Mouse (Mus musculus) Patski (cell line): ENCODE measurements around the gene Cacng4. TPM values are rescaled to one million over a fixed set of nuclear protein-coding genes. Genes with fewer than 3 reads are reported as not detected.

Experiments used
- ATAC-seq: fragments of 100-300 bp; one replicate; pipeline ENCODE4 v1.8.0; 2021
- CTCF ChIA-PET: fragments of 350-600 bp; sonication (Branson Sonifier 250); formaldehyde crosslinking; loops from one replicate; lab custom pipeline; 2022; ENCODE audit warnings: inconsistent platforms; lab: Charles Lee
- POLR2A ChIA-PET: fragments of 350-600 bp; sonication (Branson Sonifier 250); formaldehyde crosslinking; loops from one replicate; lab custom pipeline; 2022; ENCODE audit warnings: antibody characterized with exemption, inconsistent platforms; lab: Charles Lee
- DNase-seq: peaks from one replicate; pipeline ENCODE4 v3.0.0-alpha.2; 2011; ENCODE audit warnings: low read depth, low spot score
- H3K27me3 ChIP-seq: fragments of 371-371 bp; one replicate; pipeline ENCODE4 v1.5.1; 2021
- CTCF ChIP-seq: fragments of 100-300 bp; IDR thresholded peaks from one replicate; pipeline ENCODE4 v1.5.1; 2021
- in situ Hi-C: fragments of 300-500 bp; cut with MboI; formaldehyde crosslinking; loops from 3 replicates; pipeline ENCODE4 v1.11.1; 2018; ENCODE audit warnings: low pct_unique_long_range_greater_than_20kb, mixed read lengths
- polyA plus RNA-seq: library from polyadenylated mRNA; unstranded; gene quantifications from one replicate; pipeline ENCODE4 v1.2.3, GENCODE M21; 2021

The Cacng4 gene
- 8.3 TPM for polyA plus RNA-seq

GRCm38 (mm10) chr11:107794547-107795269, at the start of gene Cacng4:
Gene Cacng4, minus strand, starts transcription at chr11:107794557.
- H3K27me3 ChIP-seq = peaks cover 31% of the 10 kb centered on the region
- POLR2A ChIA-PET = no interaction called here
- in situ Hi-C loops = no loop called here
- no peak for TF ChIP-seq CTCF
- CTCF ChIA-PET = interaction anchor here (0.8 to 1.7 kb wide), 2 partner anchors 17 to 18 kb away, joined by 3 read pairs; no protein-coding TSS in a partner anchor
- DNase-seq = no peak
- ATAC-seq = peak; percentile 36

GRCm38 (mm10) chr11:107833351-107834040, 39.1 kb upstream of the Cacng4 start:
- ATAC-seq = no peak
- ChIA-PET POLR2A (interaction anchor here (0.7 kb wide), 1 partner anchor 69 kb away, joined by 5 read pairs; no protein-coding TSS in a partner anchor), CTCF (interaction anchor here (1.5 kb wide), 1 partner anchor 19 kb away, joined by 3 read pairs; no protein-coding TSS in a partner anchor)

DNA sequence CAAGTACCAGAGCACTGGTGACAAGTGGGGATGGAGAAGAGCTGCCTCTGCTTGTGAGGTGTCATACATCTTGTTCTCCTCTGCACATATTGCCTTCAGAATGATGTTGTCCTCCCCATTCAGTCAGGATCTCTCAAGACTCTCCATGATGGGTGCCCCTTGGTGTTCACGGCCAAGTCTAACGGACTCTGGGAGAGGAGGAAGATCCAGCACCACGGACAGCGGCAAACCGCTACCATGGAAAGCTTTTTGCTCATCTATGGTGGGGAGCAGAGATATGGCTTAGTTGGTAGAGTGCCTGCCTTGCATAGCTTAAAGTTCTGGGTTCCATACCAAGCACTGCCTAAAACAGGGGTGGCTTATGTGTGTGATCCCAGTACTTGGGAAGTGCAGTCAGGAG, 22.8 kb upstream of the Cacng4 start:
- ChIA-PET CTCF (no interaction called here), POLR2A (no interaction called here)
- H3K27me3 ChIP-seq = peaks cover 13% of the 10 kb centered on the region
- TF ChIP-seq CTCF = no peak
- in situ Hi-C loops = no loop called here
- no peak for DNase-seq
- no peak for ATAC-seq

More at GRCm38 (mm10) chr11:107833351-107834040, 39.1 kb upstream of the Cacng4 start:
- peaks cover 25% of the 10 kb centered on the region for H3K27me3 ChIP-seq
- DNase-seq = no peak
- no peak for TF ChIP-seq CTCF
- in situ Hi-C loops = no loop called here

DNA sequence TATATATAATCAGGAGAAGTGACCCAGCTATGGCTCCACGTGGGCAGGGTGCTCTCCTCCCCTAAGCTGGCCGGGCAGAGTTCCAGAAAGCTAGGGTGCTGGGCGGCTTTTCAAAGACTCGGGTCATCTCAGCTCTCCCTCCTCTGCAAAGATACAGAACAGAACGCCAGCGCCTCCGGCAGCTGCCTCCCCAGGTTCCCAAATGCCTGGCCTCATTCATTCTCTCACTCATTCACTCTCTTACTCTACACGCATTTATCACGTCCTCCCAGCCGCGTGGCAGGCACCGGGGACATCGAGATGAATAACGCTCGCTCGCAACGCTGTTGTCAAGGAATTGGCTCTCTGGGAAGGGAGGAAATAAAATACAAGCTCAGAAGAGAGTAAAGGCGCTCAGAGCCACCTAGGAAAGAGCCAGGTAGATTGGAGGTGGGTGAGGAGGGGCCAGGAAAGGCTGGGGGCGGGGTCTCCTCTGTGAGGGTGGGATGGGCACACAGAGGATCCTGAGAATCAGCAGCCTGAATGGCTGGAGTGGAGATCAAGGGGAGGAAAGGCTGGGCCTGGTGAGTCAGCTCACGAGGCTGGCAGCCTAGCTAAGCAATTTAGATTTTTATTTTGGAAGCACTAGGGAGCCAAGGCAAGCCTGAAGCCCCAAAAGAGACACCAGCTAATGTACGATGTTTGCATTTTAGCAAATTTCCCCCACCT, 18.7 kb upstream of the Cacng4 start:
- H3K27me3 ChIP-seq = peaks cover 34% of the 10 kb centered on the region
- no peak for ATAC-seq
- ChIA-PET CTCF (interaction anchor here (0.7 to 2.7 kb wide), 5 partner anchors 9 to 40 kb away, joined by 3 to 6 read pairs (median 4); no protein-coding TSS in a partner anchor), POLR2A (no interaction called here)
- in situ Hi-C loops = no loop called here
- no peak for DNase-seq
- no peak for TF ChIP-seq CTCF

DNA sequence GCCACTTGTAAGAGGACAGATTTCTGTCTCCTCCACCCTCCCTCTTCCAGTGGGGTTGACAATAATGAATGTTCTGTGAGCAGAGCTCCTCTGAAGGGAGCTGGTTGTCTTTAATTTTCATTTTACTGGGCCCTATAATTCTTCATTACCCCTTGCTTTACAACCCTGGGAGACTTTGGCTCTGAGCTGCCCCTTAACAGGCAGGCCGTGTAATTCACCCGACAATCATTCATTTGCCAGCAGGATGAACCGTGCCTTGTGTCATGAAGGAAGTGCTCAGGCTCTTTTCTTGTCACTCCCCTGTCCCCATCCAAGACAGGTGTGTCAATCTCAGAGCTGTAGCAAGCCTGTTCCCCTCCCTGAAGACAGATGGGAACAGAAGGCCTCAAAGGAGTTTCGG, 18.1 kb upstream of the Cacng4 start:
- TF ChIP-seq CTCF = no peak
- POLR2A ChIA-PET = no interaction called here
- peaks cover 37% of the 10 kb centered on the region for H3K27me3 ChIP-seq
- in situ Hi-C loops = no loop called here
- no peak for ATAC-seq
- no peak for DNase-seq
- CTCF ChIA-PET = interaction anchor here (1.1 to 2.7 kb wide), 3 partner anchors 14 to 40 kb away, joined by 3 to 6 read pairs (median 4); no protein-coding TSS in a partner anchor

GRCm38 (mm10) chr11:107808508-107808907, 14.2 kb upstream of the Cacng4 start:
- CTCF ChIA-PET = no interaction called here
- no peak for ATAC-seq
- H3K27me3 ChIP-seq = peaks cover 42% of the 10 kb centered on the region
- in situ Hi-C loops = no loop called here
- POLR2A ChIA-PET = no interaction called here
- TF ChIP-seq CTCF = no peak
- DNase-seq = no peak

- no peak for TF ChIP-seq CTCF
- ChIA-PET CTCF (no interaction called here), POLR2A (interaction anchor here (1.0 kb wide), 1 partner anchor 18 kb away, joined by 3 read pairs; no protein-coding TSS in a partner anchor)
- H3K27me3 ChIP-seq = peaks cover 22% of the 10 kb centered on the region
- DNase-seq (no peak), ATAC-seq (no peak)
- in situ Hi-C loops = no loop called here
These were observed 11.7 kb upstream of the Cacng4 start for GRCm38 (mm10) chr11:107806058-107806457.

DNA sequence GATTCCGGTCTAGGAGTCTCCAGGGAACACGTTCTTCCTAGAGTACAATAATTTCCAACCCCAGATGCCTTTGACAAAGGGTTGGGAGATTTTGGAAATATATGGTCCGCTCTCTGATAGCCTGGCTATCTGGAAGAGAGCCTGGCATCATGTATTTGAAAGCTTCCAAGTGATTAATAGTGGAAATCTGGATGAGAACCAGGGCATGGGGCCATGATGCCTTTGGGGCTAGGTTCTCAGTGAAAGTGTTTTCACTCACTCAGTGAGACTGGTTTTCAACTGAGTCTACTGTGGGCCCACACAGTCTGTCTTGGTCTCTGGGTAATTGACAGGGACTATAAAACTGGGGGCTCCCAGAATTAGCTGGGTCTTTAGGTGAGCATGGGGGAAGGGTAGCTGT, 7.6 kb upstream of the Cacng4 start:
- no peak for TF ChIP-seq CTCF
- CTCF ChIA-PET = no interaction called here
- peaks cover 14% of the 10 kb centered on the region for H3K27me3 ChIP-seq
- POLR2A ChIA-PET = interaction anchor here (0.5 kb wide), 1 partner anchor 49 kb away, joined by 3 read pairs; no protein-coding TSS in a partner anchor
- no peak for ATAC-seq
- no peak for DNase-seq
- in situ Hi-C loops = no loop called here

- ATAC-seq (no peak), DNase-seq (no peak)
- TF ChIP-seq CTCF = no peak
- POLR2A ChIA-PET = no interaction called here
- CTCF ChIA-PET = interaction anchor here (1.5 kb wide), 1 partner anchor 13 kb away, joined by 6 read pairs; no protein-coding TSS in a partner anchor
- in situ Hi-C loops = no loop called here
- peaks cover 24% of the 10 kb centered on the region for H3K27me3 ChIP-seq
These were observed 5.0 kb upstream of the Cacng4 start for GRCm38 (mm10) chr11:107799331-107799730.

GRCm38 (mm10) chr11:107796346-107796745, 2.0 kb upstream of the Cacng4 start:
- H3K27me3 ChIP-seq = peaks cover 31% of the 10 kb centered on the region
- in situ Hi-C loops = no loop called here
- CTCF ChIA-PET = interaction anchor here (1.4 to 1.7 kb wide), 2 partner anchors 18 to 57 kb away, joined by 3 to 4 read pairs; no protein-coding TSS in a partner anchor
- POLR2A ChIA-PET = no interaction called here
- no peak for TF ChIP-seq CTCF
- ATAC-seq = no peak
- DNase-seq = no peak
